Mouse (Mus musculus) forebrain, embryonic 14.5 days (tissue): ENCODE results near the gene Spaca5. TPM values are rescaled to one million over a fixed set of nuclear protein-coding genes. Genes with fewer than 3 reads are reported as not detected.
A peak's percentile ranks its signal among the peaks of the same experiment; 100 is the strongest.

ENCODE experiments used
- ATAC-seq: fragments of 200-750 bp; cut with Nextera tagmentation; 2 replicates; pipeline ENCODE4 v1.8.0; 2017; ENCODE audit warnings: mild to moderate bottlenecking, moderate library complexity
- DNase-seq: peaks from one replicate; pipeline ENCODE4 v3.0.0-alpha.2; 2015; ENCODE audit warnings: low spot score
- H3K27ac ChIP-seq: fragments of 300-500 bp; sonication (generic); 2 replicates; pipeline ENCODE4 v1.5.1; 2014; ENCODE audit warnings: low read depth, mild to moderate bottlenecking, control low read depth, low read length, moderate library complexity
- H3K27me3 ChIP-seq: fragments of 300-500 bp; sonication (generic); replicated peaks from 2 replicates; pipeline ENCODE4 v1.6.1; 2014; ENCODE audit warnings: low read length, control low read depth, mixed read lengths; ENCODE audit not compliant: control insufficient read depth, insufficient read depth
- H3K36me3 ChIP-seq: fragments of 300-500 bp; sonication (generic); 2 replicates; pipeline ENCODE4 v1.6.1; 2014; ENCODE audit warnings: low read length, control low read depth; ENCODE audit not compliant: control insufficient read depth, insufficient read depth
- H3K4me1 ChIP-seq: fragments of 300-500 bp; sonication (generic); 2 replicates; pipeline ENCODE4 v1.6.1; 2014; ENCODE audit warnings: antibody characterized with exemption, low read length, control low read depth; ENCODE audit not compliant: control insufficient read depth, insufficient read depth
- H3K4me2 ChIP-seq: fragments of 300-500 bp; sonication (generic); 2 replicates; pipeline ENCODE4 v1.6.1; 2014; ENCODE audit warnings: mild to moderate bottlenecking, control low read depth, low read length
- H3K4me3 ChIP-seq: fragments of 300-500 bp; sonication (generic); 2 replicates; pipeline ENCODE4 v1.5.1; 2014; ENCODE audit warnings: low read depth, low read length, control low read depth
- H3K9ac ChIP-seq: fragments of 300-500 bp; sonication (generic); 2 replicates; pipeline ENCODE4 v1.6.1; 2014; ENCODE audit warnings: mild to moderate bottlenecking, low read length, control low read depth, moderate library complexity
- H3K9me3 ChIP-seq: fragments of 300-500 bp; sonication (generic); replicated peaks from 2 replicates; pipeline ENCODE4 v1.6.1; 2016; ENCODE audit warnings: low read length, control low read depth, mixed read lengths; ENCODE audit not compliant: control insufficient read depth
- WGBS: fragments of 180-500 bp; shearing (Covaris S2); extraction: QIAGEN DNeasy Blood & Tissue Kit; methylation state at CpG from one replicate; pipeline ENCODE4 v1.1.7; 2014; 5-methylcytosine and 5-hydroxymethylcytosine counted together
- polyA plus RNA-seq: library from polyadenylated mRNA; unstranded; fragments of >200 nt; fragmentation: Nextera tagmentation; extraction: Ambion mirVana; gene quantifications from 2 replicates; pipeline ENCODE4 v1.2.1, GENCODE M21; 2014

Gene Spaca5
- polyA plus RNA-seq, result not detected in 2 replicates

DNA sequence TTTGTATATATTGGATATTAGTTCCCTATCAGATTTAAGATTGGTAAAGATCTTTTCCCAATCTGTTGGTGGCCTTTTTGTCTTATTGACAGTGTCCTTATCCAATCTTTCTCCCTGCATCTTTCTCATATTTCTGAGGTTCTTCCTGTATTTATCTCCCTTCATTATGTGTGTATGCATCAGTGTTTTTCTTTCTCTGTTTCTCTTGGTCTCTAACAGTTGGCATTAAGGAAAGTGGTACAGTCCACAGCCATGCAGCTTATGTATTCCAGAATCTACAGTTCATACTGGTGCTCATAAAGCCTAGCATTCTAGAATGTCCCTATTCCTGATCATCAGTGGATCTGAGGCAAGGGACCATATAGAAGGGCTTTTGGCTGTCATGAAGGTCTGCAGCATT, at the start of gene Spaca5:
Gene Spaca5 (plus strand): TSS at position 301 of the 400 bp plus-strand sequence.
- DNase-seq, result no peak
- no peak within 1 kb of the TSS for H3K27ac ChIP-seq
- no peaks in the 10 kb centered on the region for H3K36me3 ChIP-seq
- no peak for ATAC-seq
- no peak within 1 kb of the TSS for H3K4me2 ChIP-seq
- H3K4me1 ChIP-seq, result no peaks in the 10 kb centered on the region
- no peak within 1 kb of the TSS for H3K9ac ChIP-seq
- H3K9me3 ChIP-seq, result no peaks in the 10 kb centered on the region
- no peak within 1 kb of the TSS for H3K4me3 ChIP-seq
- H3K27me3 ChIP-seq, result no peaks in the 10 kb centered on the region

DNA sequence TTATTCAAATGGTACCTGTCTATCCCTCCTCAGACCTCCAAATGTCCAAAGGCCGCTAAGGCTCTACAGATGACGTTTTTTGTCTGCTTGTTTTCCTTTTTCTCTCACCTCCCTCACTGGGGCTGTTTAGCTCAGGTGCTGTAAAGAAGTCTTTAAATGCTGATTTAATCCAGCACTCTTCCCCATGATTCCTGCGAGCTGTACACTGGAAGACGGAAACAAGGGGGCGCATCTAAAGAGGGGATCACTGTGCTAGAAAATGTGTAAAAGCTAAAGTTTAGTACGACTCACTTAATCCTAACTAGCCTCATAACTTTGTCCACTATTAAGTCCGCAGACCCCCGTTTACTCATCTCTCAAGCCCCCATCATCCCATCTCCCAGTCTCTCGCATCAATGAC, 6.7 kb upstream of the Spaca5 start:
- H3K9ac ChIP-seq, result peak overlapping the region; percentile 59
- no peaks in the 10 kb centered on the region for H3K27me3 ChIP-seq
- H3K27ac ChIP-seq, result no peak overlapping the region
- ATAC-seq (peak; percentile 29; the same call in 1 of the 2 replicates), DNase-seq (no peak)
- no peaks in the 10 kb centered on the region for H3K9me3 ChIP-seq
- peak overlapping the region; percentile 41 for H3K4me3 ChIP-seq
- WGBS, result 33% methylated on average over 9 of the region's 9 CpGs
- H3K36me3 ChIP-seq, result no peaks in the 10 kb centered on the region
- H3K4me1 ChIP-seq, result no peaks in the 10 kb centered on the region
- H3K4me2 ChIP-seq, result peak overlapping the region; percentile 52

DNA sequence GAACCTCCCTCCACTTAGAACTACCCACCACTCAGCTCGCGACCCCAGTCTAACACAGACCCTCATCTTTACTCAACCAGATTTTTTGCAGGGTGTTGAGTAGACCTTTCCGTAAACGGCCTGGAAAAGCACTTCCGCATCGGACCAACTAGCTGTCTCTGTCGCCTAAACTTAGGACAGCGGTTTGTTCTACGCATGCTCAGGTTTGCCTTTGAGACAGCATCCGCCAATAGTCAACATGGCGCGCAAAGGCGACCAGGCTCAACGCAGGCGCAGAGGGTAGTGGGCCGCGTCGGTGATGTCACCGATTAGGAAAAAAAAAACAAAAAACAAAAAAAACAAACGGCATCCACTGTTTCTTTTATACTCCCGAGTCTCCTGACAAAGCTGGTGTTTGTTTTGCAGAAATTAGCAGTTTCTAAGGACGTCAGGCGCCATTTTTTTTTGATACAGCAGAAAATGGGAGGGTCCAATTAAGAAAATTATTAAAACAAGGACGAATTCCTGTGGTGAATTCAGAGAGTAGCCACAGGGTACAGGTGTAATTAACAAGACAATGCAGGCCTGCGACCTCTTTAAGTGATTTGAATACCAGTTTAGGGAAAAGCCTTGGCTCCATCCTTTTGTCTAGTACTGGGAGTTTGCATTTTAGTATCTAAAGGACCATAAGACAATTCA, 6.2 kb upstream of the Spaca5 start, which contains the start of gene Zfp182:
Gene Zfp182 (minus strand): TSS at position 451 of the 678 bp plus-strand sequence.
- DNase-seq (peak; percentile 94), ATAC-seq (peak; percentile 98)
- no peak within 1 kb of the TSS for H3K27ac ChIP-seq
- no peaks in the 10 kb centered on the region for H3K27me3 ChIP-seq
- H3K36me3 ChIP-seq, result no peaks in the 10 kb centered on the region
- no peaks in the 10 kb centered on the region for H3K4me1 ChIP-seq
- WGBS, result 27% methylated on average over 25 of the region's 25 CpGs
- H3K9me3 ChIP-seq, result no peaks in the 10 kb centered on the region
- H3K9ac ChIP-seq, result peak within 1 kb of the TSS; percentile 59
- peak within 1 kb of the TSS; percentile 41 for H3K4me3 ChIP-seq
- peak within 1 kb of the TSS; percentile 52 for H3K4me2 ChIP-seq

DNA sequence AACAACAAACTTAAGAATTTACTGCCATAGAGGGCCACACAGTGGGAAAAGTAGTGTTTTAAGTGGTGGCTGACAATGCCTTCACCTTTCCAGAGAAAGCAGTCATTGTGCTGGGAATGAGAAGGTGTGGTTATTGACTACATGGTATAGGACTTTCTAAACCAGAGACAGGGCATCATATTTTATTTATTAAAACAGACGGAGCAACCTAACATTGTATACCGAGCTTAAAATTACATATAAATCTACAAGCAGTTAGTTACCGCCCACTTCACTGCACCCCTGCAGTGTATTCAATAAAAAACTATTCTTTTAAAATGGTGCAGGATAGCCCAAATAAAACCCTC, 5.7 kb upstream of the Spaca5 start:
- Histone ChIP-seq H3K9me3 (no peaks in the 10 kb centered on the region), H3K4me1 (no peaks in the 10 kb centered on the region), H3K4me2 (peak overlapping the region; percentile 39), H3K27me3 (no peaks in the 10 kb centered on the region), H3K36me3 (no peaks in the 10 kb centered on the region), H3K4me3 (peak overlapping the region; percentile 41), H3K27ac (no peak overlapping the region), H3K9ac (peak overlapping the region; percentile 53)
- WGBS, result 66% methylated on average over 3 of the region's 3 CpGs
- ATAC-seq (peak; percentile 19; the same call in 1 of the 2 replicates), DNase-seq (no peak)

DNA sequence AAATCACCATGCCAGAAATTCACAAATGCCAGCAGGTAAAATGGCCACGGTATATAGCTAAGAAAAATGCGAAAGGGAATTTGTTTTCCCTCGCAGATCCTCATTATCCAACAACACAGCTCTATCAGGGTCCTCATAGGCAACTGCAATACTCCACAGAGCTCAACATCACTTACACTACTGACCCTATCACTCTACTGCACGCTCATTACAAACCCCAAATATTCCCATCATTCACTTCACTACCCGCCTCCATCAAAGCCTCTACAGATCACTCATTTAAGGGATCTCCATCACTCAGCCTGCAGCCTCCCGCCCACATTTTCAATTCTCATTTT, 20.4 kb downstream of the Spaca5 start:
- Histone ChIP-seq H3K27me3 (no peaks in the 10 kb centered on the region), H3K4me2 (peak overlapping the region; percentile 48), H3K27ac (no peak overlapping the region), H3K36me3 (no peaks in the 10 kb centered on the region), H3K9me3 (0 out of 2 replicates have a peak, but pooled peaks cover under 1% of the 10 kb centered on the region), H3K4me1 (no peaks in the 10 kb centered on the region), H3K4me3 (peak overlapping the region; percentile 36), H3K9ac (peak overlapping the region; percentile 62)
- DNase-seq (no peak), ATAC-seq (peak; percentile 59)
- WGBS, result 34% methylated on average over 6 of the region's 6 CpGs

DNA sequence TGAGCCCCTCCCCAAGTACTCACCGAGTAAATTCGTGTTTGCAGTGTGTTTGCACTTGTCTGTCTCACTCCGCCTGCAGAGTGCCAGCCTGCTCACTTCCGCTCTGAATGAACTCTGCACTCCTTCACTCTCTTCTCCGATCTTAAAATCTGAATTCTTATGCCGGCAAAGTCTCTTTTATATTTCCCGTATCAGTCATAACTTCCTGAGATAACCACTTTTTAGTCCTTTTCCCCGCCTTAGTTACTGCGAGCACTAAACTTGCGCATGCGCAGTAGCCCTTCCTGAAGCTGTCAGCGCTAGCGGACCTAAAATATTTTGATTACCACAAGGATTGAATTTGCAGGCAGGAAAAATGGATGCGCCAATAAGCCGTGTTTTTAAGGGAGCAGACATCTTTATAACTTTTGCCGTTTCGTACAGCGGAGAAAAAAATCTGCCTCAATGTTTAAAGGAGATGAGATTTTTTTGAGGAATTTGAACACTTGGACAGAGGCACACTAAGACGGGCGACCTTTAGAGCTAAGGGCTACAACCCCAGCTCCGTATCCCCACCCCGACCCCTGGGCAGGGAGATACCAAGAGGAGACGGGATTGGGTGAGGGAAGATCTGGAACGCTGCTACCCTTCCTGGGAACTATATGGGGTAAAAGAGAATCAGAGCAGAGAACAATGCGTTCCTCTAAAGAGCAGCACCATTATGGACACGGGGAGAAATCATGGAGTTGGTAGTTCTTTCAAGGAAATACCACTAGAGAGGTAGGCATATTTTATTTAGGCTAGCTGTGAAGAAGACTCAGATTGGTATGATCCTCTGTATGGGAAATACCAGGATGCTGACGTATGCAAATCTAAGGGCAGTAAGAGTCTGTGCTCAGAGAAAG, 21.0 kb downstream of the Spaca5 start, which contains the start of gene Zfp300:
Gene Zfp300 (minus strand): TSS at position 545 of the 884 bp plus-strand sequence.
- Histone ChIP-seq H3K9me3 (no peaks in the 10 kb centered on the region), H3K4me1 (no peaks in the 10 kb centered on the region), H3K9ac (peak within 1 kb of the TSS; percentile 62), H3K4me3 (peak within 1 kb of the TSS; percentile 36), H3K36me3 (no peaks in the 10 kb centered on the region), H3K27ac (peak within 1 kb of the TSS; percentile 80), H3K27me3 (no peaks in the 10 kb centered on the region), H3K4me2 (peak within 1 kb of the TSS; percentile 48)
- WGBS, result 29% methylated on average over 27 of the region's 27 CpGs
- ATAC-seq (peak; percentile 92), DNase-seq (peak; percentile 87)

DNA sequence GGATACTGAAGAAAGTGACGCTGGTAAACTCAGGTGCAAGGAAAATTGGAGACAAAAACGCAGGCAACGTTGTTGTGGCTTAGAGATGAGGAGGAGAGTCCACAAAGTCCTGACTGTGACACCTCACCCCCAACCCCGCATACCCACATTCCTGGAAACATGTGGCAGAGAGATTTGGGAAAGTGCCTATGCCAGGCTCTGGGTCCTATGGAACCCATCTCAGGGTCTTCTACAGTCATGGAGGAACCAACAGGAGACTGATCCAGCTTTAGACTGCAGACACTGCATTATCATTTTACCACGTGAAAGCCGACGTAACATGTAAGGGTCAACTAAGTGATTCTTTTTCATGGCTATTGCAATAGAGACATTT, 21.6 kb downstream of the Spaca5 start:
- Histone ChIP-seq H3K9ac (peak overlapping the region; percentile 62), H3K36me3 (no peaks in the 10 kb centered on the region), H3K27me3 (no peaks in the 10 kb centered on the region), H3K9me3 (no peaks in the 10 kb centered on the region), H3K4me3 (peak overlapping the region; percentile 36), H3K27ac (peak overlapping the region; percentile 80; the same call in 1 of the 2 replicates), H3K4me1 (no peaks in the 10 kb centered on the region), H3K4me2 (peak overlapping the region; percentile 48)
- DNase-seq (peak; percentile 0), ATAC-seq (peak; percentile 45)
- WGBS, result 62% methylated on average over 7 of the region's 7 CpGs

DNA sequence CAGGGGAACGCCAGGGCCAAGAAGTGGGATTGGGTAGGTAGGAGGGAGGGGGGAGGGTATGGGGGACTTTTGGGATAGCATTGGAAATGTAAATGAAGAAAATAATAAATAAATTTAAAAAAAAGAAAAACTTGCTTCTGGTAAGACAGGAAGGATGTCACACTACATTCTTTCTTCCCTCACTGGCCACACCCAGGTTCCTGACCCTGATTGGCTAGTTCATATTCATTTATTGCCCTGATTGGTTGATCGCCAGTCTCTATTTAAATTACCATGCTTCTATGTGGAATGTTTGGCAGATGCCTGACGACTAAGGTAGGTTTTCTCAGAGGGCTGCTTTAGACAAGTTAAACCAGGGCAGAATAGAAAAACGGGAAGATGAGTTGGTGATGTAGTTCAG, 47.3 kb downstream of the Spaca5 start, which contains the start of gene Ssxa1:
Gene Ssxa1 (plus strand): TSS at position 301 of the 400 bp plus-strand sequence.
- Histone ChIP-seq H3K4me2 (no peak within 1 kb of the TSS), H3K36me3 (no peaks in the 10 kb centered on the region), H3K9me3 (no peaks in the 10 kb centered on the region), H3K4me1 (no peaks in the 10 kb centered on the region), H3K9ac (no peak within 1 kb of the TSS), H3K4me3 (no peak within 1 kb of the TSS), H3K27me3 (no peaks in the 10 kb centered on the region), H3K27ac (no peak within 1 kb of the TSS)
- no peak for ATAC-seq
- DNase-seq, result no peak
- 78% methylated on average over 4 of the region's 4 CpGs for WGBS
